Mouse (Mus musculus) midbrain, embryonic 15.5 days (tissue): ENCODE data around the gene Cyth1. TPM values are rescaled to one million over a fixed set of nuclear protein-coding genes. Genes with fewer than 3 reads are reported as not detected.

Experiments used
- ATAC-seq: fragments of 200-750 bp; cut with Nextera tagmentation; replicated peaks from 2 replicates; pipeline ENCODE4 v1.8.0; 2017; ENCODE audit warnings: moderate TSS enrichment
- H3K27ac ChIP-seq: fragments of 300-500 bp; sonication (generic); 2 replicates; pipeline ENCODE4 v1.5.1; 2015; ENCODE audit warnings: mild to moderate bottlenecking, inconsistent platforms
- H3K27me3 ChIP-seq: fragments of 300-500 bp; sonication (generic); replicated peaks from 2 replicates; pipeline ENCODE4 v1.6.1; 2015; ENCODE audit warnings: inconsistent platforms
- H3K36me3 ChIP-seq: fragments of 300-500 bp; sonication (generic); replicated peaks from 2 replicates; pipeline ENCODE4 v1.6.1; 2015; ENCODE audit warnings: inconsistent platforms
- H3K4me1 ChIP-seq: fragments of 300-500 bp; sonication (generic); 2 replicates; pipeline ENCODE4 v1.6.1; 2015; ENCODE audit warnings: inconsistent platforms
- H3K4me2 ChIP-seq: fragments of 300-500 bp; sonication (generic); 2 replicates; pipeline ENCODE4 v1.6.1; 2015; ENCODE audit warnings: inconsistent platforms, mild to moderate bottlenecking, moderate library complexity
- H3K4me3 ChIP-seq: fragments of 300-500 bp; sonication (generic); 2 replicates; pipeline ENCODE4 v1.5.1; 2015; ENCODE audit warnings: mild to moderate bottlenecking, inconsistent platforms
- H3K9ac ChIP-seq: fragments of 300-500 bp; sonication (generic); 2 replicates; pipeline ENCODE4 v1.6.1; 2015; ENCODE audit warnings: mild to moderate bottlenecking, inconsistent platforms
- H3K9me3 ChIP-seq: fragments of 300-500 bp; sonication (generic); 2 replicates; pipeline ENCODE4 v1.6.1; 2016; ENCODE audit warnings: inconsistent platforms
- WGBS: fragments of 180-500 bp; shearing (Covaris S2); methylation state at CpG from one replicate; pipeline ENCODE4 v1.1.7; 2015; ENCODE audit warnings: mixed read lengths; 5-methylcytosine and 5-hydroxymethylcytosine counted together
- polyA plus RNA-seq: library from polyadenylated mRNA; unstranded; fragments of >200 nt; fragmentation: Nextera tagmentation; extraction: Ambion mirVana; gene quantifications from 2 replicates; pipeline ENCODE4 v1.2.1, GENCODE M21; 2015

Gene Cyth1
- polyA plus RNA-seq, 1 experiment from 2014 or later: 30.2 TPM

DNA sequence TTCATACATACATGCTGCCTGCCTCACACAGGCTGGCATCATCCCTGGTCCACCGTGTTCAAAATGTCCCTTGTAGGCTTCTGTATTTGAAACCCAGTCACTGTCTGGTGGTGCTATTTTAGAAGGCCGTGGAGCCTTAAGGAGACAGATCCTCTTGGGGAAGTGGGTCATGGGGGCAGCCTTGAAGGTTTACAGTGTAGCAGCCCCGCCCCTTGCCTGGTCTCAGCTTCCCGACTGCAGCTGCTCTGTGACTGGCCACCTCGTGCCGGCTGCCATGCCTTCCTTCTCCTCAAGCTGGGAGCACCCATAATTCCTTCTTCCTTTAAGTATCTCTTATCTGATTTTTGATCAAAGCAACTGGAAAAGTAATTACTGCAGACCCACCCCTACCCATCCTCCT lies 113.1 kb downstream of the Cyth1 start:
- Histone ChIP-seq H3K4me2 (no peak overlapping the region), H3K9ac (no peak overlapping the region), H3K4me1 (0 out of 2 replicates have a peak, but pooled peaks cover 12% of the 10 kb centered on the region), H3K27me3 (no peaks in the 10 kb centered on the region), H3K9me3 (no peaks in the 10 kb centered on the region), H3K36me3 (no peaks in the 10 kb centered on the region), H3K4me3 (no peak overlapping the region), H3K27ac (no peak overlapping the region)
- ATAC-seq: no peak
- WGBS: 79% methylated on average over 6 of the region's 6 CpGs

DNA sequence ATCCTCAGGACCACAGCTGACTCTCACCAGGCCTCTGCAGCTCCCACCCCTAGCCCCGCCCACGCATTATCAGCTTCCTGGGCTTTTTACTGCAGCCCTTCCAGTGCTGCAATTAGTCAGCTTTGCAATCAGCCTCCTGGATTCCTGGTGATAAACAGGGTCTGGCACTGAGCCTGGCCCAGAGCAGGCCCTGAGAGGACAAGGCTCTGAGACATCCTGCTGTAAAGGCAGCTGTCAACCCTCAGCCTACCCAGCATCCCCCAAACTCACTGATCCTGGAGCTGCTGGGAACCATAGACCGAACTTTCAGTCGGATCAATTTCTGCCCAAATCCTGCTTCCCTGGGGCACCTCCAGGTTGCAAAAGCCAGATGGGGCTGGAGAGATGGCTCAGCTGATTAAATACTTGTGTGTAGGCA lies 114.6 kb downstream of the Cyth1 start:
- Histone ChIP-seq H3K36me3 (no peaks in the 10 kb centered on the region), H3K4me1 (0 out of 2 replicates have a peak, but pooled peaks cover 12% of the 10 kb centered on the region), H3K9me3 (no peaks in the 10 kb centered on the region), H3K4me3 (no peak overlapping the region), H3K27me3 (no peaks in the 10 kb centered on the region), H3K27ac (peak overlapping the region; percentile 56; the same call in 1 of the 2 replicates), H3K4me2 (no peak overlapping the region), H3K9ac (no peak overlapping the region)
- WGBS: 30% methylated on average over 4 of the region's 4 CpGs
- no peak for ATAC-seq

DNA sequence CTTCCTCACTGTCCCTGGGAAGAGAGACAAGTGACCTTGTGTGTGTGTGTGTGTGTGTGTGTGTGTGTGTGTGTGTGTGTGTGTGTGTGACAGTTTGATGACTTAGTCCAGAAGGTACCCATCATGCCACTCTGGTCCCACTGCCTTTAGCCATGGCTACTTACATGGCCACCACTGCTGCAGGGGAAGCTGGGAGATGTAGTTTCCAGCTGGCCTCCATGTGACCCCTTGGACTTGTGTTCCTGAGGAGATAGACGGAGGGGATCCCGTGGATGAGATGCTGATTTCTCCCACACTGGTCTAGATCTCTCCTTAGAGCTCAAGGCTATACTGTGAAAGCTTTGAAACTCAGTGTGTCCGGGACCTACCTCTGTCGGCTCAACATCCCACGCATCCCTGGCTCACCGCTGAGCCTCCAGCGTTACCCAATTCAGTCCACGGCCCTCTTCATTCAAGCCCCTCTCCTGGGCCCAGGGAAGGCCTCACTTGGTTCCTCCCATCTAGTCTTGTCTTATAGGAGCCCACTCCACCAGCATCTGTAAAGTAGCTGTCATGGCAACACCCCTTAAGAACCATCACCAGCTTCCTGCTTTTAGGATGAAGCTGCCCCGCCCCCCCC lies 115.2 kb downstream of the Cyth1 start:
- 0 out of 2 replicates have a peak, but pooled peaks have one; percentile 42 for ATAC-seq
- 0 out of 2 replicates have a peak, but pooled peaks cover 12% of the 10 kb centered on the region for H3K4me1 ChIP-seq
- H3K4me2 ChIP-seq: no peak overlapping the region
- H3K27ac ChIP-seq: peak overlapping the region; percentile 56; the same call in 1 of the 2 replicates
- no peak overlapping the region for H3K9ac ChIP-seq
- H3K36me3 ChIP-seq: no peaks in the 10 kb centered on the region
- no peaks in the 10 kb centered on the region for H3K27me3 ChIP-seq
- H3K4me3 ChIP-seq: no peak overlapping the region
- H3K9me3 ChIP-seq: no peaks in the 10 kb centered on the region
- WGBS: 53% methylated on average over 9 of the region's 9 CpGs

DNA sequence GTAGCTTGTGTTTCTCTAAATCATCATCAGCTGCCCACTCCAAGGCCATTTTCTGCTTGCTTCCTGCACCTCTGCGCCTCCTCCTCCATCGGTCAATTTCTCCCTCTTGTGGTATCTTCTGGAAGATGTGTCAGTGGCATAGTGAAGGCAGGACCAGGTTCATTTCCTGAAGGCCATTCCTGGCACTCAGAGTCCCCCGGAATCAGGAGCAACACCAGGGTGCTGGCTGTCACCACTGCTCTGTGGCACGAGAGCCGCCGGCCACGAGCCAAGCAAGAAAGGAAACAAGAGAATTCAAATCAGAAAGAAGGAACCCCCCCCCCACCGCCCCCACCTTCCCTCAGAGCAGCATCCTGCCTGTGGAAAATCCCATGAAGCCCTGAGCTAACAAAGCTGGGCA lies 116.3 kb downstream of the Cyth1 start:
- Histone ChIP-seq H3K9ac (no peak overlapping the region), H3K9me3 (no peaks in the 10 kb centered on the region), H3K4me3 (no peak overlapping the region), H3K27ac (no peak overlapping the region), H3K27me3 (no peaks in the 10 kb centered on the region), H3K4me1 (0 out of 2 replicates have a peak, but pooled peaks cover 12% of the 10 kb centered on the region), H3K4me2 (no peak overlapping the region), H3K36me3 (no peaks in the 10 kb centered on the region)
- WGBS: 70% methylated on average over 8 of the region's 8 CpGs
- no peak for ATAC-seq

DNA sequence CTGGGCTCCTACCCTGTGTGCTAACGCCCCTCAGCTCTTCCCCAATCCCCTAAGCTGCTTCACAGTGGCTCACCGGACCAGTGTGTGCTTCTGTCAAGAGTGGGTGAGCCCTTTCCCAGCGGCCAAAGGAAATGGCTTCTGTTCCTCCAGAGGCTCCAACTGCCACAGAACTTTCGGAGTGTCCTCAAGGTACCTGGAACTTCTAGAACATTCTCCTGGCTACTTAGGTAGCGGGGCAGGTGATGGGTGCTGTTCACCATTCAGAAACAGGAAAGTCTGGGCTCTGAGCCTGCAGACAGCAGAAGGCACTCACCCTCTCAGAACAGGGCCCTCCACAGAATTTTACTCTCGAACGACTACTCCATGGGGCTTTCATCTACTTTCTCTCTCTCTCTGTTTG lies 117.9 kb downstream of the Cyth1 start, which contains the start of gene Dnah17:
Gene Dnah17, minus strand, starts transcription at position 101 of the 400 bp plus-strand sequence.
- Histone ChIP-seq H3K4me3 (no peak within 1 kb of the TSS), H3K9ac (no peak within 1 kb of the TSS), H3K9me3 (no peaks in the 10 kb centered on the region), H3K4me2 (no peak within 1 kb of the TSS), H3K27me3 (no peaks in the 10 kb centered on the region), H3K4me1 (0 out of 2 replicates have a peak, but pooled peaks cover 12% of the 10 kb centered on the region), H3K36me3 (no peaks in the 10 kb centered on the region), H3K27ac (no peak within 1 kb of the TSS)
- ATAC-seq: no peak
- 86% methylated on average over 7 of the region's 7 CpGs for WGBS

DNA sequence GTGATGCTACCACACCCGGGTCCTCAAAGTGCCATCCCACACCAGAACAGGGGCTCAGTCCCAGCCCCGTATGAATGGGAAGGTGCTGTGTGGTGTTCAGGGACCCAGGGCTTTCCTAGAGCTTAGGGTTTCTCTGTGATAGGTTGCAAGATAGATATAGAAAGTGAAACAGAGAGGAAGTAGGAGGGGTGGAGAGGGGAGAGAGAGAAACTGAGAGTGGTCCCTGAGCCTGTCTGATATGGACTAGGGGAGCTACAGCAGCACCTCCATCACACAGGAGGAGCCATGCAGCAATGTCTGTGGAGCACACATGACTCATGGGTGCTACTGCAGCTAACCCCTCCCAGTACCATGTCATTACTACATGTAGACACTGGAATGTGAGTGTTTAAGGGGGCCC lies 118.6 kb downstream of the Cyth1 start:
- H3K4me1 ChIP-seq: 0 out of 2 replicates have a peak, but pooled peaks cover 12% of the 10 kb centered on the region
- WGBS: 86% methylated on average over 2 of the region's 2 CpGs

DNA sequence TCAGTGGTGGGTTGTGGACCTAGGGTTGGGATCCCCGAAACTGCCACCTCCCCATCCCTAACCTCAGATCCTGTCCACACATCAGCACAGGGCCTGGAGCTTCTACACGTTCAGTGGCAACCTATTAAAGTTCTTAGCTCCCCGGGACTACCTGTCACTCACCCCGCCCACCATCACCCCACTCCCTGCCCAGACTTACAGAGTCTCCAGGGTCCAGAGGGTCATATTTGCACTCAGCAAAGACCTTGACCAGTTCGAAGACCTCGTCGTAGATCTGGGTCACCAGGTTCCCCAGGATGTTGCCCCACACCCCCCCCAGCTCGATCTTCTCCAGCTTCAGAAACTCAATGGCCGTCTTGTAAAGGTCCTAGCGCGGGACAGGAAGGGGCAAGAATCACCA lies 126.8 kb downstream of the Cyth1 start:
- ATAC-seq: no peak
- Histone ChIP-seq H3K9me3 (no peaks in the 10 kb centered on the region), H3K4me3 (no peak overlapping the region), H3K27me3 (no peaks in the 10 kb centered on the region), H3K4me1 (no peaks in the 10 kb centered on the region), H3K4me2 (no peak overlapping the region), H3K27ac (no peak overlapping the region), H3K9ac (no peak overlapping the region), H3K36me3 (no peaks in the 10 kb centered on the region)
- 90% methylated on average over 11 of the region's 11 CpGs for WGBS

More for the DNA sequence above, 118.6 kb downstream of the Cyth1 start:
- no peak overlapping the region for H3K9ac ChIP-seq
- H3K36me3 ChIP-seq: no peaks in the 10 kb centered on the region
- H3K9me3 ChIP-seq: no peaks in the 10 kb centered on the region
- H3K27ac ChIP-seq: no peak overlapping the region
- H3K27me3 ChIP-seq: no peaks in the 10 kb centered on the region
- ATAC-seq: no peak
- H3K4me3 ChIP-seq: no peak overlapping the region
- H3K4me2 ChIP-seq: no peak overlapping the region

DNA sequence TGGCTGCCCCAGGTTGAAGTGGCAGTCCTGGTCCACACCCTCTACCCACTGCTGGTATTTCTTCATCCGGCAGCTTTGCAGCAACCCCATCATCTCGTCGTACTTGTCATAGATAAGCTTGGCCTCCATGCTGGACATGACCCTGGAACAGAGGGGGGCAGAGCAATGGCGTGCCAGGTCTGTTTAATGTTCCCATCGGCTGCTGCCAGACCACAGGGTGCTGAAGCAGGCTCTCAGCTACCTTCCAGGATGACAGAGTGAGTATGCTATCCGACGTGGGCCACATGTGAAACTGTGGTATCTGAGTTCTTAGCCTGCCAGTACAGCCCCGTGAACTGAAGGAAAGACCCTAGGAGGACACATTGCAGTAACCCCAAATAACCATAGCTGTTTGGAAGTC lies 129.6 kb downstream of the Cyth1 start:
- no peak for ATAC-seq

DNA sequence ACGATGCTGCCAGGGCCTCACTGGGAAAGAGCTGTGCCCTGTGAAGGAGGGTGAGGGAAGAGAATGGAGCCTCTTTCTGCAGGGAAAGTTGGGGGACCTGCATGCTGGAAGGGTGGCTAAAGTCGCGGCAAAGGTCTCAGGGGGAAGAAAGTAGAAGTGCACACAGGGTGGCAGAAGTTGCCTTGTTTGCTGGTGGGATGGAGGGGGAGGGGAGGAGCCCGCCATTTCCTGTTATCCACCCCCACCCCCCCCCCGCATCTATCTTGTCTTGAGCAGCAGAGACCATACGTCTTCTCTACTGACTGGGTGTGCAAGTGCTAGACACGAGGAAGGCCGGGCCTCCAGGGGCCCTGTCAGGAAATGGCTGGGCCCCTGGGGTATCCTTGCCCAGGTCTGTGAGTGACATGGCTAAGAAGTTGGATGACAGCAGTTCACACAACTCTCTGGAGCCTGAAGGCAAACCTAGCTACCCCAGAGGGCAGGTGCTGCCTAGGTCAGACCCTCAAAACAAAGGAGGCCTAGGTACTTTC lies 133.7 kb downstream of the Cyth1 start:
- 86% methylated on average over 8 of the region's 8 CpGs for WGBS
- ATAC-seq: no peak

More for the DNA sequence above, 129.6 kb downstream of the Cyth1 start:
- no peaks in the 10 kb centered on the region for H3K36me3 ChIP-seq
- WGBS: 82% methylated on average over 8 of the region's 8 CpGs
- H3K27ac ChIP-seq: no peak overlapping the region
- H3K9ac ChIP-seq: no peak overlapping the region
- no peaks in the 10 kb centered on the region for H3K9me3 ChIP-seq
- no peak overlapping the region for H3K4me2 ChIP-seq
- no peaks in the 10 kb centered on the region for H3K27me3 ChIP-seq
- H3K4me1 ChIP-seq: no peaks in the 10 kb centered on the region
- H3K4me3 ChIP-seq: no peak overlapping the region

DNA sequence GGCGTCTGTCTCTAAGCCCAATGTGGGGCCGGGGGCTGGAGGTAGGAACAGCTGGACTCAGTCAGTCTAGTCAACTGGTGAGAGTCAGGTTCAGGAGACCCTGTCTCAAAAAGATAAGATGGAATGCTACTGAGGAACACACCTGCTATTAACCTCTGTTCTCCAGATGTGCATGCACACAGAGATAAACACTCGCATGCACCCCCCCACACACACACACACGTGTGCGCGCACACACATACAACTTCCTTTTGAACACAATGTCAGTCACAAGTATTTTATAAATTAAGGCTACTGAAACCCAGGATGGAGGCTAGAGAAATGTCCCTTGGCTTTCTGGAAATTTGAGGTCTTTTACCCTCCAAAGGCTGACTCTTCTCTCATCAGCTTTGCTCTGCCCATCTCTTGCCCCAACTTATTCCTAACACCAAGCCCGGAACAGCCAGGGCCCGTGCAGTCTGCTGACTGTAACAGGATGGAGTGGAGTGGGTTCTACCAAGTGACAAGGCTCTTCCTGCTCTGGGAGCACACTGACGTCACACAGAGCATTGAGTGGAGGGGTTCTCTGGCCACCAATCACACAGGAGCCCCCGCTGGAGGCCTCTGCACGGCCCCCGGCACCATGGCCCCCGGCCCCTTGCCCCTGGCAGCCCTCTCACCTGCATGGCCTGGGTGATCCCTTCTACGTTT lies 134.7 kb downstream of the Cyth1 start:
- WGBS: 86% methylated on average over 14 of the region's 14 CpGs

More for the DNA sequence above, 133.7 kb downstream of the Cyth1 start:
- Histone ChIP-seq H3K9me3 (no peaks in the 10 kb centered on the region), H3K36me3 (no peaks in the 10 kb centered on the region), H3K27me3 (no peaks in the 10 kb centered on the region), H3K4me1 (no peaks in the 10 kb centered on the region), H3K9ac (no peak overlapping the region), H3K4me2 (no peak overlapping the region), H3K4me3 (no peak overlapping the region), H3K27ac (no peak overlapping the region)

DNA sequence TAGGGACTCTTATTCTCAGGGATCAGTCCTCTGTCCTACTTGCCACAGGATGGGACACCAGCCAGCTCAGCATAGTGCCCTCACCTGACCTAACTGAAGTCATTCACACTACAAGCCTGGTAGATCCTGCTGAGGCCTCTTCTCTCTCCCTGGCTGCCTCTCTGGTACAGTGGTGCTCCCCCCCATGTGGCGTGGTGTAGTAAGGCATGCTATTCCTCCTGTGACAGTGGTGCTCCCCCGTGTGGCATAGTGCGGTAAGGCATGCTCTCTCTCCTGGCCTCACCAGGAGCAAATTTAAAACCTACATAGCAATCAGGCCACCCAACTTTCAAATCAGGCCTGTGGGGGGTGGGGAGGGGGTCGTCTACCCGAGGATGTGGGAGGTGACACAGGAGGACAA lies 144.4 kb downstream of the Cyth1 start:
- H3K27ac ChIP-seq: no peak overlapping the region
- 3% methylated on average over 5 of the region's 5 CpGs for WGBS
- no peak overlapping the region for H3K4me2 ChIP-seq
- no peaks in the 10 kb centered on the region for H3K9me3 ChIP-seq
- no peak overlapping the region for H3K4me3 ChIP-seq
- H3K9ac ChIP-seq: no peak overlapping the region
- ATAC-seq: no peak
- no peaks in the 10 kb centered on the region for H3K27me3 ChIP-seq
- H3K36me3 ChIP-seq: no peaks in the 10 kb centered on the region
- no peaks in the 10 kb centered on the region for H3K4me1 ChIP-seq

More for the DNA sequence above, 134.7 kb downstream of the Cyth1 start:
- H3K36me3 ChIP-seq: no peaks in the 10 kb centered on the region
- no peak overlapping the region for H3K4me2 ChIP-seq
- no peaks in the 10 kb centered on the region for H3K27me3 ChIP-seq
- H3K4me3 ChIP-seq: no peak overlapping the region
- H3K9me3 ChIP-seq: no peaks in the 10 kb centered on the region
- no peak overlapping the region for H3K9ac ChIP-seq
- no peak overlapping the region for H3K27ac ChIP-seq
- ATAC-seq: no peak
- no peaks in the 10 kb centered on the region for H3K4me1 ChIP-seq

DNA sequence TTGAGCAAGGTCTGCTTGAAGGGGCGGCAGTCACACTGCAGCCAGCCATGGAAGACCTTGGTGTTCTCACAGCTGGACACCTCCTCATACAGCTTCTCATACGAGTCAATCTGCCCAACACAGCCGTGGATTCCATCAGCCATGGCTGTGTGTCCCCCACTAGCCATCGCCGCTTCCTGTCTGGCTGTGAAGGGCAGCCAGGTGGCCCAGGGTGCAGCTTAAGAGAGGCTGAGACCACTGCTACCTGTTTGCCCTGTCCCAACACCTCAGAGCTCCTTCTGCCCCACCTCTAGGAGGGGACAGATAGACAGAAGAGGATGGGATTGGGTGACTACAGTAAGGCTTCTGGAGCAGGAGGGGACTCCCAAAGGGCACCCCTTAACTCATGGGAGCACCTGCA lies 145.0 kb downstream of the Cyth1 start:
- Histone ChIP-seq H3K36me3 (no peaks in the 10 kb centered on the region), H3K4me3 (no peak overlapping the region), H3K4me2 (no peak overlapping the region), H3K9me3 (no peaks in the 10 kb centered on the region), H3K27ac (no peak overlapping the region), H3K9ac (no peak overlapping the region), H3K4me1 (no peaks in the 10 kb centered on the region), H3K27me3 (no peaks in the 10 kb centered on the region)
- ATAC-seq: no peak
- 92% methylated on average over 5 of the region's 5 CpGs for WGBS
